Mouse (Mus musculus) G1E (cell line): ENCODE results near the gene U2surp. TPM values are rescaled to one million over a fixed set of nuclear protein-coding genes. Genes with fewer than 3 reads are reported as not detected.

ENCODE experiments used
- ATAC-seq: 2 replicates; pipeline ENCODE4 v1.8.0; 2016; ENCODE audit warnings: mild to moderate bottlenecking; ENCODE audit not compliant: insufficient number of reproducible peaks, poor library complexity, low FRiP score, severe bottlenecking; ENCODE audit errors: extremely low read depth
- DNase-seq: peaks from one replicate; pipeline ENCODE4 v3.0.0; 2012; ENCODE audit warnings: low spot score
- H3K27me3 ChIP-seq: 2 replicates; pipeline ENCODE4 v1.6.1; 2012; ENCODE audit warnings: mild to moderate bottlenecking, low read length, inconsistent platforms; ENCODE audit not compliant: insufficient read depth
- H3K36me3 ChIP-seq: replicated peaks from 2 replicates; pipeline ENCODE3; 2012; ENCODE audit warnings: mild to moderate bottlenecking, inconsistent platforms
- H3K4me1 ChIP-seq: 2 replicates; pipeline ENCODE4 v1.6.1; 2012; ENCODE audit warnings: low read depth, low read length, inconsistent platforms, mixed read lengths; ENCODE audit not compliant: insufficient read depth
- H3K4me3 ChIP-seq: 2 replicates; pipeline ENCODE4 v1.5.1; 2012; ENCODE audit warnings: low read depth, mild to moderate bottlenecking, inconsistent platforms, low read length, moderate library complexity, mixed read lengths
- H3K9me3 ChIP-seq: replicated peaks from 2 replicates; pipeline ENCODE4 v1.6.1; 2012; ENCODE audit warnings: inconsistent platforms
- CTCF ChIP-seq: IDR thresholded peaks from 2 replicates; pipeline ENCODE4 v1.5.1; 2012; ENCODE audit warnings: low read depth, low read length, inconsistent platforms, mixed read lengths
- GATA1 ChIP-seq: IDR thresholded peaks from 2 replicates; pipeline ENCODE4 v1.6.1; 2012; ENCODE audit warnings: borderline replicate concordance, low read length, inconsistent platforms, mixed read lengths
- GATA2 ChIP-seq: IDR thresholded peaks from 2 replicates; pipeline ENCODE4 v1.6.1; 2012; ENCODE audit warnings: low read depth, low read length, inconsistent platforms, borderline replicate concordance
- POLR2AphosphoS5 ChIP-seq: IDR thresholded peaks from 2 replicates; pipeline ENCODE4 v1.6.1; 2012; ENCODE audit warnings: low read depth, low read length, inconsistent platforms; ENCODE audit not compliant: insufficient replicate concordance
- TAL1 ChIP-seq: conservative IDR thresholded peaks from 2 replicates; pipeline ENCODE4 v1.6.1; 2012; ENCODE audit warnings: low read depth, low read length, inconsistent platforms, mixed read lengths
- polyA plus RNA-seq: library from polyadenylated mRNA; stranded (reverse); fragments of >175 nt; gene quantifications from 2 replicates; pipeline ENCODE4 v1.2.3, GENCODE M21; 2012
- total RNA-seq, 2 experiments: library from RNA; stranded (forward) in 1 of 2; stranded (reverse) in 1 of 2; fragments of 200-1000 nt in 1 of 2; fragments of >200 nt in 1 of 2; fragmentation: Nextera tagmentation in 1 of 2; gene quantifications; 2 replicates each; pipeline ENCODE4 v1.2.3; 2014 to 2017

The U2surp gene
- total and polyA plus RNA-seq, 3 experiments = 14.1 to 232 (median 222) TPM

- Histone ChIP-seq H3K27me3 (peaks cover 3% of the 10 kb centered on the region; the same call in 1 of the 2 replicates), H3K9me3 (0 out of 2 replicates have a peak, but pooled peaks cover 3% of the 10 kb centered on the region), H3K36me3 (no peaks in the 10 kb centered on the region), H3K4me3 (no peak overlapping the region), H3K4me1 (0 out of 2 replicates have a peak, but pooled peaks cover 2% of the 10 kb centered on the region)
- TF ChIP-seq POLR2AphosphoS5 = no peak
- peak; percentile 58 for TF ChIP-seq CTCF
- peak; percentile 57 for ATAC-seq
- peak; percentile 44 for DNase-seq
Observed at GRCm38 (mm10) chr9:95540487-95540886, 28.7 kb upstream of the U2surp start.

GRCm38 (mm10) chr9:95539176-95539800 lies 27.5 kb upstream of the U2surp start:
- Histone ChIP-seq H3K36me3 (no peaks in the 10 kb centered on the region), H3K4me1 (0 out of 2 replicates have a peak, but pooled peaks cover 2% of the 10 kb centered on the region), H3K4me3 (no peak overlapping the region), H3K27me3 (peaks cover 3% of the 10 kb centered on the region; the same call in 1 of the 2 replicates), H3K9me3 (no peaks in the 10 kb centered on the region)
- no peak for TF ChIP-seq CTCF
- no peak for TF ChIP-seq GATA1
- no peak for TF ChIP-seq POLR2AphosphoS5
- TF ChIP-seq GATA2 = no peak
- TF ChIP-seq TAL1 = no peak
- ATAC-seq = no peak
- DNase-seq = no peak

- Histone ChIP-seq H3K36me3 (no peaks in the 10 kb centered on the region), H3K9me3 (no peaks in the 10 kb centered on the region), H3K4me3 (no peak overlapping the region), H3K27me3 (peaks cover 2% of the 10 kb centered on the region; the same call in 1 of the 2 replicates), H3K4me1 (no peaks in the 10 kb centered on the region)
- ATAC-seq = no peak
- peak; percentile 6 for DNase-seq
- TF ChIP-seq GATA1 = no peak
- no peak for TF ChIP-seq CTCF
- TF ChIP-seq GATA2 = no peak
- TF ChIP-seq POLR2AphosphoS5 = no peak
Observed at GRCm38 (mm10) chr9:95533817-95534216, 22.0 kb upstream of the U2surp start.

GRCm38 (mm10) chr9:95531144-95531543 lies 19.3 kb upstream of the U2surp start:
- peaks cover 2% of the 10 kb centered on the region; the same call in 1 of the 2 replicates for H3K27me3 ChIP-seq
- no peak overlapping the region for H3K4me3 ChIP-seq
- H3K4me1 ChIP-seq = no peaks in the 10 kb centered on the region

GRCm38 (mm10) chr9:95527676-95528075 lies 15.9 kb upstream of the U2surp start:
- no peaks in the 10 kb centered on the region for H3K36me3 ChIP-seq
- TF ChIP-seq GATA2 (no peak), TAL1 (no peak), GATA1 (no peak), CTCF (no peak), POLR2AphosphoS5 (no peak)
- ATAC-seq = peak; percentile 66
- no peak overlapping the region for H3K4me3 ChIP-seq
- DNase-seq = no peak
- H3K27me3 ChIP-seq = peaks cover 2% of the 10 kb centered on the region; the same call in 1 of the 2 replicates
- H3K9me3 ChIP-seq = no peaks in the 10 kb centered on the region
- H3K4me1 ChIP-seq = no peaks in the 10 kb centered on the region; the same call in 1 of the 2 replicates

More at GRCm38 (mm10) chr9:95531144-95531543, 19.3 kb upstream of the U2surp start:
- TF ChIP-seq CTCF = no peak
- no peak for TF ChIP-seq GATA2
- TF ChIP-seq TAL1 = no peak
- no peaks in the 10 kb centered on the region for H3K36me3 ChIP-seq
- DNase-seq = no peak
- H3K9me3 ChIP-seq = no peaks in the 10 kb centered on the region
- no peak for ATAC-seq

GRCm38 (mm10) chr9:95525961-95526360 lies 14.2 kb upstream of the U2surp start:
- H3K36me3 ChIP-seq = no peaks in the 10 kb centered on the region
- H3K4me3 ChIP-seq = no peak overlapping the region
- no peaks in the 10 kb centered on the region for H3K9me3 ChIP-seq
- ATAC-seq (no peak), DNase-seq (no peak)
- H3K27me3 ChIP-seq = peaks cover 2% of the 10 kb centered on the region; the same call in 1 of the 2 replicates
- peaks cover 7% of the 10 kb centered on the region for H3K4me1 ChIP-seq
- TF ChIP-seq POLR2AphosphoS5 (no peak), GATA1 (no peak), GATA2 (no peak), TAL1 (no peak), CTCF (no peak)
